Mouse (Mus musculus): ENCODE results near the gene Gm28551. TPM values are rescaled to one million over a fixed set of nuclear protein-coding genes. Genes with fewer than 3 reads are reported as not detected.
"Not testable (repeated sequence)": the region's sequence is repeated elsewhere in the genome, so short reads cannot be mapped to it uniquely, and the experiment has no call there.

Gene Gm28551
- polyA plus RNA-seq (2012; rRNA removed), result not detected in 2 replicates

DNA sequence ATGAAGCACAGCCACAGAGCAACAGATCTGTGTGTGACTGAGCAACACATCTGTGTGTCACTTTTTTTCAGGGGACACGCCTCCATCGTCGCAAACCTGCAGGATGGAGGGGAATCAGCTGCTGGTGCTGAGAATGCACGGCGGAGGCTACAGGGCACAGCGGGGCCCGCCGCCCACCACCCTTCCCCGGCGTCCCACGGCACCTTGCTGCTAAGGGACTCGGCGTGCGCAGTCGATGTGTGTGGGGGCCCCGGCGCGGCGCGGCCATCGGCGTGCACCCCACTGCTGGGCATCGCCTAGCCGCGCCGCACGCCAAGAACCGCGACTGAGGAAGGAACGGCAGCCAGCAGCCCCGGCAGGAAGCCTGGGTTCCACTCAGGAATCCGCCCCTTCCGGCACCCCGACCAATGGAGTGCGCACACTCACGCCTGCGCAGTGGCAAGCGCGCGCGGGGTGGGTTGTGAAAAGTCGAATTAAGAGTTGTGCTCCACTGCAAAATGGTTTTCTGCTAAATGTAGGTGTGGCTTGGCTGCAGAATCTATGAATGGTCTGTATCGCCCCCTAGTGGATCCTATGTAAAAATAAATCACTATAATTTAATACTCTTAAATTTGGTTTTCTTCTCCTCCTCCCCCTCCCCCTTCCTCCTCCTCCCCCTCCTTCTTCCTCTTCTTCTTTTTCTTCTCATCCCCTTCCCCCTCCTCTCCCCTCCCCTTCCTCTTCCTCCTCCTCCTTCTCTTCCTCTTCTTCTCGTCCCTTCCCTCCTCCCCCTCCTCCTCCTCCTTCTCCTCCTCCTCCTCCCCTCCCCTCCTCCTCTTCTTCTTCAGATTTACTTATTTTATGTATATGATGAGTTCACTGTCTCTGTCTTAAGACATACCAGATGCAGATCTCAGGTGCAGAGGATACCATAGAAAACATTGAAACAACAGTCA, at the start of gene Gm28551, which contains the start of the genes Asdurf and Asnsd1:
Gene Gm28551, minus strand, starts transcription at position 341 of the 935 bp plus-strand sequence.
Gene Asdurf, minus strand, starts transcription at position 293 of the 935 bp plus-strand sequence.
Gene Asnsd1, minus strand, starts transcription at position 426 of the 935 bp plus-strand sequence.
- WGBS, result under 1% methylated on average over 44 of the region's 44 CpGs
- peaks cover 9% of the 10 kb centered on the region for H3K36me3 ChIP-seq (ENCODE audit: control insufficient read depth, insufficient read depth, low read length)
- DNase-seq, result peak; percentile 99
- H3K27ac ChIP-seq (ENCODE audit: control insufficient read depth, insufficient read depth, low read length), result peak within 1 kb of the TSS; percentile 8; the same call in 1 of the 2 replicates
- H3K4me3 ChIP-seq (ENCODE audit: control insufficient read depth, insufficient read depth, low read length), result peak within 1 kb of the TSS; percentile 87
- no peaks in the 10 kb centered on the region for H3K4me1 ChIP-seq (replicated peaks; ENCODE audit: control insufficient read depth, insufficient read depth, low read length)
- TF ChIP-seq CTCF (IDR thresholded peaks at IDR 0.05; ENCODE audit: borderline replicate concordance, control insufficient read depth, extremely low read depth, insufficient read depth, low read length, poor library complexity), result peak; percentile 38; the same call in 1 of the 2 replicates
- TF ChIP-seq POLR2A (IDR thresholded peaks at IDR 0.05; ENCODE audit: control insufficient read depth, extremely low read depth, insufficient read depth, low read length, poor library complexity), result peak; percentile 79; the same call in 1 of the 2 replicates
- H3K27me3 ChIP-seq (ENCODE audit: control insufficient read depth, insufficient read depth, low read length), result no peaks in the 10 kb centered on the region

DNA sequence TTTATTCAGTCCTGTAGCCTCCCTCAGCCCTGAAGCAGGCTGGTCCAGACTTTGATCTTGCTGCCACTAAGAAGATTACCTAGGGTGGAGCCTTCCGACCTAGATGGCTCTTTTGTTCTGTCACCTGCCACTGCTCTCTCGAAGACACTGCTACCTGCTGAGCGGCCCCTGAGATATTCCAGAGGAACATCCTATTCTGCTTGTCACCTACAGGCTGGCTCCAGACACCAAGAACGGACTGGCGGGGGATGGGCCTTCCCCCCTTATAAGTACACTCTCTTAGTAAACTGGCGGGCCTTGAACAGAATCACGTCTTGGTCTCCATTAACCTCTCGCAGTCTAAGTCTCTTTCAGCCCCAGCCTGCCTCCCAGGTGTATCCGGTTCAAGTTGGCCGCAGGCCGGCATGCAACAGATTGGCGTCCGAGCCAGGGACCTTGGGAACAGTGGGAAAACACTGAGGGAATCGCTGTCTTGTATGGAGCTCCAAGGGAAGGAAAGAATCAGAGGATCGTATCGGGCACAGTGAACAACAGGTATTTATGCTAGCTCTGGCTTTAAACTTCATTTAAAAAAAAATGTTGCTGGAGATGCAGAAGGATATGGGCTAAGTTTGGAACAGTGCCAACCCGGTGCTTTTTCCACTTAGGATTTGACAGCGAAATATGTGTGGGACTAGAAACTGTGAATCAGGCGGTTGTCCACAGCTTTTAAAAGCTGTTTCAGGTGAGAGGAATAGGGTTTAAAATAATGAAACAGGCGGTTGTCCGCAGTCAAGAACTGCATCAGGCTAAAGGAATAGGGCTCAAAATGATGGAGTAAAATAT, 41.7 kb upstream of the Gm28551 start:
- not testable (repeated sequence) for DNase-seq; H3K36me3 ChIP-seq (ENCODE audit: control insufficient read depth, insufficient read depth, low read length); H3K4me1 ChIP-seq (replicated peaks; ENCODE audit: control insufficient read depth, insufficient read depth, low read length); H3K27ac ChIP-seq (ENCODE audit: control insufficient read depth, insufficient read depth, low read length); H3K4me3 ChIP-seq (ENCODE audit: control insufficient read depth, insufficient read depth, low read length); H3K27me3 ChIP-seq (ENCODE audit: control insufficient read depth, insufficient read depth, low read length)
- WGBS, result 68% methylated on average over 21 of the region's 21 CpGs

DNA sequence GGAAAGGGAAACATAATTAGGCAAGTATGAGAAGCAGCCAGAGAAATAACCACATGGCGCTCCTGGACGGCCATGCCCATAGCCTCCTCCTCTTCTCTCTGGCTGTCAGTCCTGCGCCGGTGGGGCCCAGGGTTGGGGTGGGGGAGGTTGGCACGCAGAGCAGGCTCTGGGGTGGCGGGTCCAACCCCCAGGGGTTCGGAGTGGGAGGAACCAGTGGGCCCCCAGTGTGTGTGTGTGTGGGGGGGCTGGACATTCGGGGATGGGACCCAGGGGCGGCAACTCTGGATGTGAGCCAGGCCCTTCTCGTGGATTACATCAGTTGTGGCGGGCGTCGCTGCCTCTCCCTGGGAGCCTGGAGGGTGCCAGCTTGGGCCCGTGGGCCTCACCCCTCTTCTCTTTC, 36.3 kb upstream of the Gm28551 start:
- H3K4me1 ChIP-seq (replicated peaks; ENCODE audit: control insufficient read depth, insufficient read depth, low read length), result no peaks in the 10 kb centered on the region
- H3K4me3 ChIP-seq (ENCODE audit: control insufficient read depth, insufficient read depth, low read length), result no peak overlapping the region
- 98% methylated on average over 14 of the region's 14 CpGs for WGBS

DNA sequence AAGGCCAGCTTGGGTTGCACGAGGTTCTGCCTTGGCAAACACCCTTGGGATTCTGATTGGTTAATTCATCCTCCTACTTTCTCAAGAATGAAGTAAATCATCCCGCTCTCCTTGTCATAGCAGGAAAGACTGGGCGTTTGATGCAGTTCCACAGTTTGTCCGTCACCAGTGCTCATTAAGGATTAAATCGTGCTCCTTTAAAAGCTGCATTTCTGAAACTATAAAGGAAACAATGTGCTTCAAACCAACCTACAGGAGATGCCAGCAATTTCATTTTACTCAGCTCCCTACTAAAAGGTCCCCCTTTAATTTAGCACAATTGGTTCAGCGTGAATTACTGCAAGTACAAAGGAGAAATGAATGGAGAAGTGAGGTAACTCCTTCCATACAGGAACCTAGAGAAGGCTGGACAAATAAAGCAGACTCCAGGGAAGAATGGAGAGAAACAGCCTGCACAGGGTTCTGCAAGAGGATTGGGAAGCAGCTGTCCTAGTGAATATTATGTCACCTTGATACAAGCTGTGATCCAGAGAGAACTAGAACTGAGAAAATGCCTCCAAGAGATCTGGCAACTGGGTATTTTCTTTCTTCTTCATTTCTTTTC, 31.7 kb upstream of the Gm28551 start:
- Histone ChIP-seq H3K4me1 (replicated peaks; ENCODE audit: control insufficient read depth, insufficient read depth, low read length) (no peaks in the 10 kb centered on the region), H3K27ac (ENCODE audit: control insufficient read depth, insufficient read depth, low read length) (no peak overlapping the region), H3K4me3 (ENCODE audit: control insufficient read depth, insufficient read depth, low read length) (no peak overlapping the region), H3K27me3 (ENCODE audit: control insufficient read depth, insufficient read depth, low read length) (no peaks in the 10 kb centered on the region), H3K36me3 (ENCODE audit: control insufficient read depth, insufficient read depth, low read length) (no peaks in the 10 kb centered on the region)
- DNase-seq, result no peak
- TF ChIP-seq CTCF (IDR thresholded peaks at IDR 0.05; ENCODE audit: borderline replicate concordance, control insufficient read depth, extremely low read depth, insufficient read depth, low read length, poor library complexity) (no peak), POLR2A (IDR thresholded peaks at IDR 0.05; ENCODE audit: control insufficient read depth, extremely low read depth, insufficient read depth, low read length, poor library complexity) (no peak)
- 89% methylated on average over 6 of the region's 6 CpGs for WGBS

More for the DNA sequence above, 36.3 kb upstream of the Gm28551 start:
- Histone ChIP-seq H3K36me3 (ENCODE audit: control insufficient read depth, insufficient read depth, low read length) (no peaks in the 10 kb centered on the region), H3K27ac (ENCODE audit: control insufficient read depth, insufficient read depth, low read length) (no peak overlapping the region), H3K27me3 (ENCODE audit: control insufficient read depth, insufficient read depth, low read length) (no peaks in the 10 kb centered on the region)
- no peak for DNase-seq
- TF ChIP-seq POLR2A (IDR thresholded peaks at IDR 0.05; ENCODE audit: control insufficient read depth, extremely low read depth, insufficient read depth, low read length, poor library complexity), result no peak

DNA sequence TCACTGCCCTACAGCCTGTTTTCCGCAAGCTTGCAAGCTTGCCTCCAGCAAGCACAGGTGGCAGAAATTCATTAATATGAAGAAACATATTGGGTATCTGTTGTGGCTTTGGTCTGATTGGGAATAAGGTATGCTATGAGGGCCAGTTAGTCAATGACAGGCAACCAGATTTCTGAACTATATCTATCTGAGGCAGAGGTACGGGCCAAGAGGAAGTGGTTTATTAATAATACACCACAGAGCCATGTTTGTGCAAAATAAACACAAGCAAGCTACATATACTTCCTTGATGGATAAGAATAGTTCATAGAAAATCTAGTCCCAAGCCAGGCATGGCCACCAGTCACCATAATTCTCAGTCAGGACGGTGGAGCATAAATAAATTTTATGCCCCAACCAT, 25.3 kb upstream of the Gm28551 start:
- Histone ChIP-seq H3K4me1 (replicated peaks; ENCODE audit: control insufficient read depth, insufficient read depth, low read length) (no peaks in the 10 kb centered on the region), H3K36me3 (ENCODE audit: control insufficient read depth, insufficient read depth, low read length) (no peaks in the 10 kb centered on the region), H3K27me3 (ENCODE audit: control insufficient read depth, insufficient read depth, low read length) (no peaks in the 10 kb centered on the region), H3K27ac (ENCODE audit: control insufficient read depth, insufficient read depth, low read length) (no peak overlapping the region), H3K4me3 (ENCODE audit: control insufficient read depth, insufficient read depth, low read length) (no peak overlapping the region)
- WGBS, result 80% methylated on average over 3 of the region's 3 CpGs
- DNase-seq, result no peak
- TF ChIP-seq CTCF (IDR thresholded peaks at IDR 0.05; ENCODE audit: borderline replicate concordance, control insufficient read depth, extremely low read depth, insufficient read depth, low read length, poor library complexity) (no peak), POLR2A (IDR thresholded peaks at IDR 0.05; ENCODE audit: control insufficient read depth, extremely low read depth, insufficient read depth, low read length, poor library complexity) (no peak)

DNA sequence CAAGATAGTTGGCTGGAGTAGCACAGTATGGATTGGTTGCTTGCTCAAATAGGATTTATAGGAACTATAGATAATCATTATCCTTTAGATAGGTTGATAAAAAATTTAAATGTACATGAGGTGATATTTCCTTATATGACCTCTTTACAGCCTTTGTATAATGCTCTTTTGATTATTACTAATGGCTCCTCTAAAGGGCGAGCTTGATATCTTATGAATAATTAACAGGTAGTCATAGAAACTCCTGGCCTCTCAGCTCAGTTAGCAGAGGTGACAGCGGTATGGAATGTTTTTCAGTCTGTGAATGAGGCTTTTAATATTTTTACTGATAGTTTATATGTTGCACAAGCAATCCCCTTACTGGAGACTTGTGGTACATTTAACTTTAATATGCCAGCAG, 23.5 kb upstream of the Gm28551 start:
- not testable (repeated sequence) for H3K4me3 ChIP-seq (ENCODE audit: control insufficient read depth, insufficient read depth, low read length); H3K27me3 ChIP-seq (ENCODE audit: control insufficient read depth, insufficient read depth, low read length); H3K27ac ChIP-seq (ENCODE audit: control insufficient read depth, insufficient read depth, low read length); DNase-seq; H3K4me1 ChIP-seq (replicated peaks; ENCODE audit: control insufficient read depth, insufficient read depth, low read length); H3K36me3 ChIP-seq (ENCODE audit: control insufficient read depth, insufficient read depth, low read length)
- WGBS, result 96% methylated on average over 2 of the region's 2 CpGs
